Mouse (Mus musculus) CH12.LX (cell line): ENCODE results near the gene Rbm18. TPM values are rescaled to one million over a fixed set of nuclear protein-coding genes. Genes with fewer than 3 reads are reported as not detected.

Experiments used
- DNase-seq: peaks from one replicate; pipeline ENCODE4 v3.0.0-alpha.2; 2013; ENCODE audit errors: extremely low read depth
- H3K27ac ChIP-seq: 2 replicates; pipeline ENCODE4 v1.5.1; 2012; ENCODE audit warnings: low read depth, mild to moderate bottlenecking, control low read depth, moderate library complexity; ENCODE audit not compliant: insufficient read depth
- H3K27me3 ChIP-seq: replicated peaks from 2 replicates; pipeline ENCODE3; 2012; ENCODE audit warnings: inconsistent platforms
- H3K36me3 ChIP-seq, 2 experiments: replicated peaks in 1 of 2; 2 replicates each; pipeline versions ENCODE3 to v1.6.1; 2012; ENCODE audit warnings: inconsistent platforms in 1 of 2, low read length in 1 of 2, mild to moderate bottlenecking in 1 of 2, mixed read lengths in 1 of 2, moderate library complexity in 1 of 2; ENCODE audit not compliant: control insufficient read depth in 1 of 2, insufficient read depth in 1 of 2
- H3K4me1 ChIP-seq, 2 experiments: 2 replicates each; pipeline ENCODE4 v1.6.1; 2012; ENCODE audit warnings: inconsistent platforms in 1 of 2, moderate library complexity in 1 of 2; ENCODE audit not compliant: insufficient read depth in 2 of 2, control insufficient read depth in 1 of 2
- H3K4me2 ChIP-seq: 2 replicates; pipeline ENCODE4 v1.6.1; 2012; ENCODE audit warnings: low read depth, mild to moderate bottlenecking, control low read depth; ENCODE audit not compliant: poor library complexity, insufficient read depth, severe bottlenecking
- H3K4me3 ChIP-seq, 3 experiments: fragments of 150-350 bp in 1 of 3; sonication (generic) in 1 of 3; replicated peaks in 1 of 3; 2 replicates each; pipeline versions ENCODE3 to v1.5.1; 2011 to 2012; ENCODE audit warnings: low read depth in 2 of 3, low read length in 2 of 3, mild to moderate bottlenecking in 2 of 3, moderate library complexity in 2 of 3, control low read depth in 1 of 3, improper control_type of control experiment in 1 of 3, inconsistent platforms in 1 of 3, mixed read lengths in 1 of 3; ENCODE audit not compliant: poor library complexity in 1 of 3
- H3K79me2 ChIP-seq: replicated peaks from 2 replicates; pipeline ENCODE4 v1.6.1; 2012; ENCODE audit warnings: mild to moderate bottlenecking, moderate library complexity; ENCODE audit not compliant: control insufficient read depth, poor library complexity, insufficient read depth, severe bottlenecking; ENCODE audit errors: extremely low read depth
- H3K9ac ChIP-seq: 2 replicates; pipeline ENCODE4 v1.6.1; 2012; ENCODE audit warnings: low read depth, mild to moderate bottlenecking, control low read depth, moderate library complexity; ENCODE audit not compliant: insufficient read depth
- H3K9me3 ChIP-seq: replicated peaks from 2 replicates; pipeline ENCODE3; 2012; ENCODE audit warnings: low read length, inconsistent platforms, mixed read lengths
- CHD1 ChIP-seq: IDR thresholded peaks from 2 replicates; pipeline ENCODE4 v1.6.1; 2012; ENCODE audit warnings: low read depth, low read length, improper control_type of control experiment, inconsistent platforms
- CHD2 ChIP-seq: IDR thresholded peaks from 2 replicates; pipeline ENCODE4 v1.6.1; 2011; ENCODE audit warnings: low read length, improper control_type of control experiment
- ETS1 ChIP-seq: conservative IDR thresholded peaks from 2 replicates; pipeline ENCODE4 v1.6.1; 2012; ENCODE audit warnings: low read depth, mild to moderate bottlenecking, inconsistent platforms, low read length, improper control_type of control experiment, moderate library complexity
- GABPA ChIP-seq: IDR thresholded peaks from 2 replicates; pipeline ENCODE4 v1.6.1; 2012; ENCODE audit warnings: low read depth, low read length, improper control_type of control experiment, inconsistent platforms; ENCODE audit not compliant: insufficient replicate concordance
- HCFC1 ChIP-seq: IDR thresholded peaks from 2 replicates; pipeline ENCODE4 v1.6.1; 2012; ENCODE audit warnings: low read depth, mild to moderate bottlenecking, inconsistent platforms, low read length, improper control_type of control experiment
- JUN ChIP-seq: IDR thresholded peaks from 2 replicates; pipeline ENCODE4 v1.6.1; 2011; ENCODE audit warnings: low read depth, mild to moderate bottlenecking, low read length, improper control_type of control experiment, moderate library complexity; ENCODE audit not compliant: insufficient read depth
- KAT2A ChIP-seq: IDR thresholded peaks from 2 replicates; pipeline ENCODE4 v1.6.1; 2012; ENCODE audit warnings: low read length, improper control_type of control experiment, inconsistent platforms; ENCODE audit not compliant: insufficient replicate concordance
- MAX ChIP-seq: IDR thresholded peaks from 2 replicates; pipeline ENCODE4 v1.6.1; 2011; ENCODE audit warnings: low read length, improper control_type of control experiment
- MAZ ChIP-seq: IDR thresholded peaks from 2 replicates; pipeline ENCODE4 v1.6.1; 2012; ENCODE audit warnings: low read depth, mild to moderate bottlenecking, inconsistent platforms, low read length, improper control_type of control experiment, moderate library complexity
- MEF2A ChIP-seq: IDR thresholded peaks from 2 replicates; pipeline ENCODE4 v1.6.1; 2014; ENCODE audit warnings: low read depth, mild to moderate bottlenecking, inconsistent platforms, low read length, improper control_type of control experiment, borderline replicate concordance
- MXI1 ChIP-seq: IDR thresholded peaks from 2 replicates; pipeline ENCODE4 v1.6.1; 2011; ENCODE audit warnings: mild to moderate bottlenecking, low read depth, low read length, improper control_type of control experiment
- NELFE ChIP-seq: IDR thresholded peaks from 2 replicates; pipeline ENCODE4 v1.6.1; 2011; ENCODE audit warnings: low read depth, low read length, improper control_type of control experiment
- POLR2AphosphoS2 ChIP-seq: IDR thresholded peaks from 2 replicates; pipeline ENCODE4 v1.6.1; 2011; ENCODE audit warnings: low read depth, low read length, improper control_type of control experiment
- SIN3A ChIP-seq: IDR thresholded peaks from 2 replicates; pipeline ENCODE4 v1.6.1; 2012; ENCODE audit warnings: low read length, improper control_type of control experiment, inconsistent platforms
- SMC3 ChIP-seq: IDR thresholded peaks from 2 replicates; pipeline ENCODE4 v1.6.1; 2011; ENCODE audit warnings: low read depth, low read length, improper control_type of control experiment
- USF1 ChIP-seq: IDR thresholded peaks from 2 replicates; pipeline ENCODE4 v1.6.1; 2014; ENCODE audit warnings: low read depth, mild to moderate bottlenecking, inconsistent platforms, low read length, improper control_type of control experiment
- USF2 ChIP-seq: conservative IDR thresholded peaks from 2 replicates; pipeline ENCODE4 v1.6.1; 2011; ENCODE audit warnings: low read depth, low read length, improper control_type of control experiment
- ZMIZ1 ChIP-seq: IDR thresholded peaks from 2 replicates; pipeline ENCODE4 v1.6.1; 2012; ENCODE audit warnings: low read depth, mild to moderate bottlenecking, inconsistent platforms, low read length, improper control_type of control experiment
- ZNF384 ChIP-seq: IDR thresholded peaks from 2 replicates; pipeline ENCODE4 v1.6.1; 2012; ENCODE audit warnings: low read depth, low read length, improper control_type of control experiment, inconsistent platforms
- dilution Hi-C: fragments of 300-500 bp; cut with MboI; formaldehyde crosslinking; loops from 2 replicates; pipeline ENCODE4 v1.14.3; 2020; ENCODE audit warnings: low sequenced_read_pairs; ENCODE audit not compliant: extremely low pct_unique_long_range_greater_than_20kb, extremely low pct_ligation_motif_present
- in situ Hi-C: fragments of 300-500 bp; cut with MboI; formaldehyde crosslinking; loops from 3 replicates; pipeline ENCODE4 v1.14.3; 2019; ENCODE audit warnings: low sequenced_read_pairs, low pct_ligation_motif_present, low pct_unique_long_range_greater_than_20kb, mixed read lengths
- polyA plus RNA-seq: library from polyadenylated mRNA; unstranded; fragments of >175 nt; gene quantifications from 2 replicates; pipeline ENCODE4 v1.2.1, GENCODE M21; 2012; ENCODE audit warnings: low read depth; ENCODE audit not compliant: insufficient read length
- total RNA-seq, 2 experiments: library from RNA; depleted of rRNA; stranded (reverse); fragments of 300-350 nt in 1 of 2; fragments of >200 nt in 1 of 2; gene quantifications; 2 replicates each; pipeline ENCODE4 v1.2.3; 2012 to 2014

Rbm18 gene
- total and polyA plus RNA-seq, 3 experiments: 12.4 to 26.3 (median 14.9) TPM

DNA sequence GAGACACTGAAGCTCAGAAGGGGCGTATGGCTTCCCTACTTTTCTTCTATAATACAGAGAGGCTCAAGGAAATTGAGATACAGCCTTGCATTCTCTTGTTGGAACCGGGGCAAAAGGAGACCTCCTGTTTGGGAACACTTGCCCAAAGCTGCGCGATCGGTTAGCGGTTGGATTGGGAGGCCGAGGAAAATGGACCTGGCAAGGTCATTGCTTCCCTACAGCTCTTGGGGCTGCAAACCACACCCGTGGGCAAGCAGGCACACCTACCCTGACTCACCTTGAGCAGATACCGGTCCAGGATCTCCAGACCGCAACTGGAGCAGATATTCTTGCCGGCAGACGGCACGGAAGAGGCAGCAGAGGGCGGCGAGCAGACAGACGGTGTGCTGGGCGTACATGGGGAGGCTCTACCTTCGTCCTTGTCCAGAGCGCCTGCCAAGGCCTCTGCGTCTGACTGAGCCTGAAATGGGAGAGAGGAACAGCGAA lies 33.5 kb downstream of the Rbm18 start:
- no peaks in the 10 kb centered on the region; a peak in 1 of 4 replicates for H3K4me1 ChIP-seq
- H3K36me3 ChIP-seq: no peaks in the 10 kb centered on the region
- H3K9ac ChIP-seq: no peak overlapping the region
- H3K27me3 ChIP-seq: peaks cover 58% of the 10 kb centered on the region
- no peak for DNase-seq
- no peak overlapping the region for H3K4me3 ChIP-seq
- dilution Hi-C loops (no loop called here), in situ Hi-C loops (no loop called here)
- TF ChIP-seq SMC3 (no peak), NELFE (no peak)
- TF ChIP-seq, all 38 proteins: peak for 0
- H3K79me2 ChIP-seq: no peaks in the 10 kb centered on the region
- H3K27ac ChIP-seq: no peak overlapping the region
- H3K9me3 ChIP-seq: peaks cover 3% of the 10 kb centered on the region
- no peak overlapping the region for H3K4me2 ChIP-seq

- Histone ChIP-seq H3K27ac (no peak overlapping the region), H3K4me1 (no peaks in the 10 kb centered on the region; a peak in 1 of 4 replicates), H3K79me2 (no peaks in the 10 kb centered on the region)
- TF ChIP-seq MAX (no peak), CHD1 (no peak), ETS1 (no peak), NELFE (no peak), SIN3A (no peak), CHD2 (no peak), USF1 (no peak), HCFC1 (no peak), POLR2AphosphoS2 (no peak), ZNF384 (no peak), USF2 (no peak), ZMIZ1 (no peak), MXI1 (no peak), GABPA (no peak), JUN (no peak), MAZ (no peak), MEF2A (no peak), KAT2A (no peak)
- TF ChIP-seq, all 38 proteins: peak for 0
- H3K36me3 ChIP-seq: no peaks in the 10 kb centered on the region
- H3K4me3 ChIP-seq: no peak overlapping the region
- peaks cover 61% of the 10 kb centered on the region for H3K27me3 ChIP-seq
- no peak for DNase-seq
- dilution Hi-C loops (no loop called here), in situ Hi-C loops (no loop called here)
- H3K9me3 ChIP-seq: peaks cover 3% of the 10 kb centered on the region
- H3K9ac ChIP-seq: no peak overlapping the region
- H3K4me2 ChIP-seq: no peak overlapping the region
These were observed 34.0 kb downstream of the Rbm18 start for GRCm38 (mm10) chr2:36102559-36102946.
